Mouse (Mus musculus): ENCODE measurements at regions not wholly inside any gene's neighbourhood (a gene's known extent, or its start where the extent isn't known, plus 50 kb on each side); places are given as distances from the start of the nearest gene placed in this dataset.

DNA sequence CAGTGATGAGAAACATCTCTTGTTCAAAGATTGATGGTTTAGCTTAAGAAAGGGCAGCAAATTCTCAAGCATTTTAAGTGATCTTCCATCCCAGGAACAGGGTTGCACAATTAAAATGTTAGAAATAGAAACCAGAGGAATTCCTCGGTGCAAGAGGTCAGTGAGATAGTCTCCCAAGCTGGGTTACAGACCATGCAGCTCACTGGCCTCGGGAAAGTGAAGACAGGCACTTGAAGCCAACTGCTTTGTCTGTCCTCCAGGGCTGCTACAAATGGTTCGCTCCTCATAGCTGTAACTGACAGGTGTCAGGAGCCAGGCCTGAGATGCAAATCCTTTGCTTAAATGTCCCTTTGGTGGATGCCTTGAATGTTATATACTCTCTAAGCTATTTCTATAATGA is 306.2 kb upstream of the Jag1 start:
- DNase-seq (ENCODE audit: low read depth, low spot score) = no peak

DNA sequence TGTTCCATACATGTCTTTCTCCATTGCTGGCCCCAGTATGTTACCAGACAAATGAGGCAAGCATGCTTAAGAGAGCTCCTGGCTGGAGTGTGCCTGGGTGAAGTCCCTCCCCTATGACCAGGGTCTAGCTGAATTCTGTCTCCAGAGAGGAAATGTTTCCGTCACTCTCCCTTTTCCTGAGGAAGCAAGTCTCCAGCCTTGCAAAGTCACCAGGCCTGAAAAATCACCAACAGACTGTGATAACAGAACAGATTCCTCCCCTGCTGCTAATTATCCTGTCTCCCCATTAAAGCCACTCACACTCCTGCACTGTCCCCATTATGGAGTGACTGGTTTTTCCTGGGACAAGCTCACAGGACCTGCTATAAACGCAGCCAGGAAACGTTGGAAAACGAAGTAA is 303.2 kb upstream of the Jag1 start:
- DNase-seq (ENCODE audit: low read depth, low spot score) = no peak

DNA sequence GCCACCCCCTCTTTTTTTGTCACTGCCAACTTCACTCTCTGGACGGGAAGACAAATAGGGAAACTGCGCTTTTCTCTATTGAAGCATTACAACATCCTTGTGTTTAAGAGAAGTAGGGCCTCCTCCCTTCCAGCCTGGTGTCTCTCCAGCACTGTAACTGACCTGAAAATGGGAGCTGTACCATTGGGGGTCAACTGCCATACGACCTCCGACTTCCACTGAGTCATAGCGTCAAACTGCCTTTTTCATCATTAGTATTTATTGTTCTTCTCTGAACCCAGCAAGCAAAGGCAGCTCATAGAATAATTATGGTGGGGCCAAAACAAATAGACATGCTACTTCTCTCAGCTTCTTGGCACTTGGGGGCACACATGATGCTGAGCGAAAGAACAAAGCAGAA is 301.2 kb upstream of the Jag1 start:
- no peak for DNase-seq (ENCODE audit: low read depth, low spot score)

DNA sequence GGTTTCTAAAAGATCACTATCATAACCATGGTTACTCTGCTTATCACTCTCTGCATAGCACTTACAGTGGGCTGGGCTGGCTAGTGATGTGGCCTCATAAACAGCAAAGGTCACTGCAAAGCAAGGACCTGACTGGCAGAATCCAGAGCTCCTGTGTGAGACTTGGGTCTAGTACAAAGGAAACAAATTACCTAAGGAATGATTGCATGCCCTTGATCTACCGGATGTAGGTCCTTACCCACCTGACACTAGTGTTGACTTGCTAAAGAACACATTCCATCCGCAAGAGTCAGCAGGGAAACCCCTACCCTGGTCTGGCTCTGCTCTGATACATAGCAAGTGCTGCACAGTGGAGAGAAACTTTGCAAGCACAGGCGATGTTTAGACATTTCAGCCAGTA is 297.0 kb upstream of the Jag1 start:
- no peak for DNase-seq (ENCODE audit: low read depth, low spot score)

DNA sequence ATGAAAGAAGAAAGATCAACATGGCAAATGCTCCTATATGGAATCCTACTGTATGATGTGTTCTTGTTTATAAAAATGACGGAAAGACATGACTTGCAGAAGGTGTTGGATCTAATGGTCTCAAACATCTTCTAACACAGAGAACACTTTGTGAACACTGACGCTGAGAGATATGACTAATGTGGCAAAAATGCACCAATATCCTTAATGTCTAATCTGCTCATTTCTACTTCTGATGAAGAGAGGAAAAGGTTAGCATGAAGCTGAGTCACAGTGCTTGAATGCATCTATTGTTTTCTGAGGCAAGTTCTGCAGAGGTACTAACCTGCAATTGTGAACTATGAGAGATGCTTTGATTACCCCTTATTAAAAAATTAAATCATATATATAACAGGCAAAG is 293.2 kb upstream of the Jag1 start:
- no peak for DNase-seq (ENCODE audit: low read depth, low spot score)

DNA sequence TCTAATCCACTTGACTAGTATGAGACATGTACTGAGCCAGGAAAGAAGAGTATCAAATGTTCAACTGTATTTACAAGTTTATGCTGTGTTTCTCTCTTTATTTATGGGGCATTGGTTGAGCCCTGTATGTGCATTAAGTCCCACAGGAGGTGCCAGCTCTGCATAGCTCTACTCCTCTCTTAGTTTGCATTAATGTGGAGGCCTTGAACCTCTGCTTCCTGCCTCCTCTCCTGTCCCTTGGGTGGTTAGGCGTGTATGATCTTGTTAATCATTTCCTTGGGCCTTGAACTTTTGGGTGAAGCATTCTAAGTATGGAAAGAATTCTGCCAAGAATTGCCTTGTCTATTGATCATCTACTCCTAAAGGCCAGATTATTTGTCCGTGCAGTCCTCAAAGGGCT is 291.9 kb upstream of the Jag1 start:
- DNase-seq (ENCODE audit: low read depth, low spot score) = no peak

DNA sequence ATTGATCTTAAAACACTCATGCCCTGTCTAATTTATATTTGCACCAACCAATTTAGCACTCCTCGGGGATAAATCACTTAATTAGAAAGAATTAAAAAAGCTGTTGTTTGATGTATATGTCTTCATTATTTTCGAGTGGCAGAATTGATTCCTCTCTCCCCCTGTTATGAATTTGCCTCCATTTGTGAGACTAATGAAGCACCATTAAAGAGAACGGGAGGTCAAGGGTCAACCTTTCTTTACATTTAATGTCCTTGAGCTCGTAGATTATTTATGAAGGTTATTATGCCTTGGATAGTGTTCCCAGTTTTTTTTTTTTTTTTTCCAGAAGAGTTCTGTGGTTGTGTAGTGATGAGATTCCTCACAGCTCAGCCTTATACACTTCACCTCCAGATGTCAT is 277.0 kb upstream of the Jag1 start:
- DNase-seq (ENCODE audit: low read depth, low spot score) = no peak

DNA sequence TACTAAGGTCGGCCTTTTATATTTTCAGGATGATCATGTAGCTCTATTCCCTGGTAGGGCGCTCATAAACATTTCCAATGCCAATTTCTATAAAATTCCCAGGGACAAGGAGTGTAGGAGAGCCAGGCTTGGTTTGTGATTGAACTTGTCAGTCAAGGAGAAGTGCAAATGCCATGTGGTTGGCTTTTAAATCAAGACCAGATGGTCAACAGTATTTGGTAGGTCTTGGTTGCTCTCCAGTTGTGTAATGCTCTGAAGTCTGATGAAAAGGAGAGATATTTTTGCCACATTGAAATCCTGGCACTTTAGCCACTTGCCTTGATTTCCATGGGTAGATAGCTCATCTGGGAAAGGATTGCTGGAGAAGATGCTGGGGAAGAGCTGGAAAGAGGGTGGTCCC is 263.4 kb upstream of the Jag1 start:
- DNase-seq (ENCODE audit: low read depth, low spot score) = no peak

DNA sequence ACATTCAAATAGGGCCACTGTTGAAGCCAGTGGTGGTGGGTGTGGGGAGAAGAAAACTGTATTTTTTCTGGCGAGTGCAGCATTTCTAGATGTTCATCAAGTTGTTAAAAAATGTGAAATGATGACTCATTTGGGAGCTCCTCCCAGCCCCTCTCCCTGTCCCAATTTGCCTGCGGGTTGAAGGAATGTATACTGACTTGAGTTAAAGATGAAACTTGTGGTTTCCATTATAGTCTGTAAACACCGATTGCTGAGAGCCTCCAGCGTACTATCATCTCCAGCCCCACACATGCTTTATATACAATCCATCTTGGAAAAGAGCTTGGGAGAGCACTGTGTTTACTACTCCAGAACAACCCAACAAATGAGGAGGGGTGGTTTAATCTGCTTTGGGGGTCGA is 258.9 kb upstream of the Jag1 start:
- no peak for DNase-seq (ENCODE audit: low read depth, low spot score)

DNA sequence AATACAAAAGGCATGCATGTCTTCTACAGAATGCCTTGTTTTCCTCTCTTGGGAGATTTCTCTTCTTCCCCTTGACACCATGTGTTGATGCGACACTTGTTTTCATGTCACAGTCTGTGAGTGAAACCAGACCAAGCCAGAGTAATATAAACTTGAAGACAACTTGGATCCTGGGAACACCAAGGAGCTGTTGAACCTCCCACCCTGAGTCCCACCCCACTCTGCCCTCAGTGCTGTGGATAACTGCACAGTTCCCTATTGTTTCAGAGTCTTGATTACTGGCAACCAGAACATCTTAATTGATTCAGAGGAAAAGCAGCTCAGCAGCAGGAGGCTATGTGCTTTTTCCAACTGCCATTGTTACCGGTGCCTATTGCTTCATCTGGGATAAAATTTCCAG is 254.6 kb upstream of the Jag1 start:
- DNase-seq (ENCODE audit: low read depth, low spot score) = no peak

DNA sequence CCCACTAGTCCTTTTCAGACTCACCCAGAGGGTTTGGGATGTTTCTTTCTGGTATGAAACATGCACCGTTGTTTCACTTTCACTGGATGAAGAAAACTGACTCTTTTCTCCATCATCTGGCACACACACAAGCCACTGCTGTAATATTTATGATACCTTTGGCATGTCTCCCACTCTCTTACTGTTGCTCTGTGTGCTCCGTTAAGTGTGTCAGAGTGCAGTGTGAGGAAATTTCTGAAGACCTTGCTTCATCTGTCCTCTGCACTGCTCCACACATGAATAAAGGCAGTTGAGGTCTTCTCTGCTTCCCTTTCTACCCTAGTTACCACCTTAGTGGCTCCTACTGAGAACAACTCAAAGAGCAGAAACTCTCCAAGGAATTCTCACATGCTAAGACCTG is 246.6 kb upstream of the Jag1 start:
- no peak for DNase-seq (ENCODE audit: low read depth, low spot score)

DNA sequence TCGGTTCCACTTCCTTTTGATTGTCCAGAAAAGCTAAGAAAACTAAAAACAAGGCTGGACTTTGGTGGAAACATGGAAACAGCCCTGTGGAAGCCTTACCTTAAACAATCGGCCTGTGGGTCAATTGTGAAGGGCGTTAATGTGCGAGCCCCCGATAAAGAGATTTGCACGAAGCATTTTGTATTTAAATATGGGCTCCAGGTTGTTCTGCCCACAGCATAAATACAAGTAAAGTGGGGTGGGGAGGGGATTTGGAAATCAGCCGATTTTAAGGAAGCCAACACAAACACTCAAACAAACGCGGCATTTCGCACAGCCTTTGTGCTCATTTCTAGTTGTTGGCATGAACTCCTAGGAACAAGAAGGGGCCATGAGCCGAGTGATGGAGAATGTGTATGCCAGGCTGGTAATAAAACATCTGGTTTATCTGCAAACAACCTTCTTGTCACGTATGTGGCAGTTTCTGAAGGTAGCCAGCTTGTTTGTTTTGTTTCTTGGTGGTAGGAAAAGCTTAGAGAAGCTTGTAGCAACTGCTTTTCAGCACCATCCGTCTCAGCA is 240.8 kb upstream of the Jag1 start:
- DNase-seq (ENCODE audit: low read depth, low spot score) = no peak

DNA sequence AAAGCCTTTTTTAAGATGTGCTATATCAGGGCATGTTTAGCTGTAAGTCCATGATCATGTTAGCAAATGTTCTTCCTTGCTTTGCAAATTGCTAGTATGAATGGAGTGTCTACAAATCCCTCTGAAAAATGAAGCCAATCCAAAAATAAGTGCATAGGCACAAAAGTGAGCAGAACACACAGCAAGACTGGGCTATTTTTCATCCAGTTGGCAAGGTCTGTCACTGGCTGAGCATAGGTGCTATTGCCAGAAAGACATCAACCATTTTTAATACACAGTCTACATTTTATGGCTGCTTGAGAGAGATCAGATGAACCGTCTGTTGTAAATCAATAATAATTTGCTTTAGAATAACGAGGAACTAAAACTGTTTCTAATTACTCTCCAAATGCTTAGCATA is 227.3 kb upstream of the Jag1 start:
- DNase-seq (ENCODE audit: low read depth, low spot score) = no peak

DNA sequence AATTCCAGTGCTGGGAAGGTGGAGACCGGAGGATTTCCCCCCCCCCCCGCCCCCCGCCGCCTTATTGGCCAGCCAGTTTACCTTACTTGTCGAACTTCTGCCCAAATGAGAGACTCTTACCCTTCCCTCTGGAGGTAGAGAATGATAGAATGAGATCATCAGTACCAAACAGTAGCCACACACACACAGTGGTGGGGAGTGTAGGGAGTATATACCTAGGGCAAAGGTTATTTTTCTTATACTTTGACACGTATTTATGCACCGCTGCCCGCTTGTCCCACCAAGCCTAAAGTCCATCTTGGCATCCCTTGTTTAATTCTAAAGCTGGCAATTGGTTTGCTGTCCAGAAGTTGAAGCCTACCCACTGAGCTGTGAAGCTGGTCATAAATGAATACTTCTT is 213.6 kb upstream of the Jag1 start:
- no peak for DNase-seq (ENCODE audit: low read depth, low spot score)

DNA sequence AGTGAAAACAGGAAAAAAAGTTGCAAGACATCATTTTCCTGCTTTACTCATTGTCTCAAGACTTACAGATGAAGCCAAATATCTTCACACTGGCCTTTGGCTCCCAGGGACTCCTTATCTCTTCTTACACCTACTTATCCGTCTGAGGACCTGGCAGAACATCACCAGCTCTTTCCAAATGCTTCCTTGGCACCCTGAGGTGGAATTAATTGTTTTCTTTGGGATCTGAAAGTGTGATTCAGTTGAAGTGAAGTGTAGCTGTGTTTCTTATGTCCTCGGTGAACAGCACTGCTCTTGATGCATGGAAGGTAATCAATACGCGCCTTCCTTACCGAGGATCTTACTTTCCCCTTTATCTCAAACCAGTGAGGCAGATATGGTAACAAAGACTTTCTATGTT is 207.0 kb upstream of the Jag1 start:
- no peak for DNase-seq (ENCODE audit: low read depth, low spot score)

DNA sequence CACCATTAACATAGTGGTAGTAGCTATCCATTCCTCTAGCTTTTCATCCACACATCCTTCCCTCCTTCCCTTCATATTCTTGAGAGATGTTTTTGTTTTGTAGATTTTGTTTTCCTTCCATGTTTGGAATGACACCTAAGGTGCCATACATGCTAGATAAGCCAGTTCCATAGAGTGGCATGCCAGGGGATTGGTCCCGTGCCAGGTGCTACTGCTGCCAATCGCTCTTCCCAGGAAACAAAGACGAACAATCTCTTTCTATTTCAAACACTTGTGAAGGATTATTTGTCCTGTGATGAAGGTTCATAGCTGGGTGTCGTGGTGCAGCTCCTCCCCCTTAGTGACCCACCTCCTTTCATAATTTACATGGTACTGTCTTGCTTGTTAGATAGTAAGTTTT is 194.1 kb upstream of the Jag1 start:
- DNase-seq (ENCODE audit: low read depth, low spot score) = no peak

DNA sequence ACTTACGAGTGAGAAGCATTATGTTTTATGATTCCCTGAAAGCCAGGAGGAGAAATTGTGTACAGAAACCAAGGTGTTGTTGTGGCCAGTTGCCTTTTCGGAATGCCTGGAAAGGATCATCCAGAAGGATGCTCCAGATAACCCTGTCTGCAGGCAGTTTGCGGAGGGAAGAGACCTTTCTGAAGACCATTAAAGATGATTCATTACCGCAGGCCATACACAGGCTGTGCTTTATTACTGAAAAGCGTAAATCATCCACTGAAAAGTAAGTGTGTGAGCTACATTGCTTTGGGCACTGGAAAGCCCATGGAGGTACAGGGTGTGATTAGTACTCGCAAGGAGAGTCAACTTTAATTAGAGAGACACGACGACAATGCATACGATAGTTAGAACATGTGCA is 191.7 kb upstream of the Jag1 start:
- DNase-seq (ENCODE audit: low read depth, low spot score) = no peak

DNA sequence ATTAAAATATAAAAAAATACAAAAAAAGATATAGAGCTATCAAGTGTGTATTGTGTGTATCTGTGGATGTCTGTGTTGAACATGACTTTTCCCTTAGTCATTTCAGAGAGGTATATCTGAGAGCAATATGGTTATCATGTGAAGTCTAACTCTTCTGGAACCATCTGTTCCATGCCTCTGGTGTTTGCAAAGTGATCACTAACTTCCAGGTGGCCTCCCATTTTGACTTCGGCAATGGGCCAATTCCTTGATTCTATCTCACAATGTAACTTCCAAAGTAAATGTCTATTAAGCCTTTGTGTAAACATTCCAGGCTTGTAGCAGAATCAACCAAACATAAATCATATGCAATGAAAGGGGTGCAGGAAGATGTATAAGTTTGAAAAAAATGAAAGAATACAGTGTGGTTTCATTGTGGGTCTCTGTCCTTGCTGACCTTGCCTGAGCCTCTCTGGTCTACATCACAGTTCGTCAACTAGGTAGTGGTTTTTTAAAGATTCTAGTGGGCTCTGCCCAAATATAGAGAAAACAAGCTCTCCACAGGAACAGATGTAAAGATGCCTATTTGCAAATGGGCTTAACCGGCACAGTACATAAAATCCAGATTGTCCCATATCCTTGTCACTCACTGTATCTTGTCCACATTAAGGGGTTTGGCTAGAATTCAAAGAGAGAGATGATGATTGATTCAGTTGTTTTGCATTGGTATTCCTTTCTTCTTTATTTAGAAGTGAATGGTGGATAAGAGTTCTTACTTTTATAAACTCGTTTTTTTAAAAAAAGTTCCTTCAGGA is 185.2 kb upstream of the Jag1 start:
- DNase-seq (ENCODE audit: low read depth, low spot score) = no peak

DNA sequence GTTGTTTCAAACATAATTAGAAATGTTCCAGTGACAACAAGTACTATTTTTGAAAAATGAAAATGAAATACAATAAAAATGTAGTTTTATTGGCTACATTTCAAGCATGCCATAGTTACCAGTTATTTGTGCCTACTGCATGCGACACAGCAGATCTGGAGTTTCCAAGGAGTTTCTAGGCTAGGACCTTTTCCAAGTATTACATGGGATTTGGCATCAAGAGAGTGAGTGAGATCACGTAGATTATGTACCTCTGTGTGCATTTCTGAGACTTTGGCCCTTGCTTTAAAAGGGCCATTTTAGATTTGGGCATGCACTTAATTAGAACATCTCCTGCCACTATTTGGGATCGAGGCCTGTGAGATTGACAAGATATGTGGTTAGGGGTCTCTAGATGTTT is 172.8 kb upstream of the Jag1 start:
- DNase-seq (ENCODE audit: low read depth, low spot score) = no peak

DNA sequence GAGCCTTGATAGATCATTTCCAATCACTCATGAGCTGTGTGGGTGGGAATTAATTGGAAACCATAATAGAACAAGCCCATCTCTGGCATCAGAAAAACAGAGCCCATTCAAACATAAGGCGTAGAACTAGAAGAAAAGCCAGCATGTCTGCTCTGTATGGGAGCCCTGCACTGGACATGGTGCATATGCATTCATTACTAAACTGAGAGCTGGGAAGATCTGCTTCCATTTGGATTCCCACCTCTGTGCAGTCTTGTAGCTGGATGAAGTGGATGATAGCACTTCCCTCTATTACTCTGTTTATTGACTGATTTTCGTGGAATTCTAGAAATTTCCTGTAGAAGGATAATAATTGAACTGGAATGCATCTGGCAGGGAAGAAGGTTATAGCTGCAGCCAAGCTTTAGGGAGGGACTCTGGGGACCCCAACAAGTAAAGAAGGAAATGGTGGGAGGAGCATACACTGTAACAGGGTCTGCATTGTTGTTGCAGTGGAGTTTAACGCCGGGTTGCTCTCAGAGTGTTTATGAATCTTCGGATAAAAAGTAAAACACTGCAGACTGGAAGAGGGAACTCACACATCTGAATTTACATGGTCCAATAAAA is 155.2 kb upstream of the Jag1 start:
- DNase-seq (ENCODE audit: low read depth, low spot score) = no peak

DNA sequence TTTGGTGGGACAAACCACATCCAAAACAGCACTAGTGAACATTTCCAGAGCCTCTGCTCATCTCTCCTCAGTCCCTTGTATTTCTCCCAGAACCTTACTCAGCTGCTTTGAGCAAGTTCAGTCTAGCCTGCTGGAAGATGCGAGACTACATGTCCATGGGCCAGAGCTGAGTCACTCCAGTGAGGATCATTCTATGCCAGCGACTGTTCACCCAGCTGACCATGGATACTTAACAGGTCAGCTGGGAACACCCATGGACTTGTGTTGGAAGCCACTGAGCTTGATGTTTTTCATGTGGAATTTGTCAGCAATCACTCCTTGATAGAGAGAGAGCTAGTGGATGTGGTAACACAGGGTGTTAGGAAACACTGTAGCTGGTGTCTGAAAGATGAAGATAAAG is 146.5 kb upstream of the Jag1 start:
- DNase-seq (ENCODE audit: low read depth, low spot score) = no peak

DNA sequence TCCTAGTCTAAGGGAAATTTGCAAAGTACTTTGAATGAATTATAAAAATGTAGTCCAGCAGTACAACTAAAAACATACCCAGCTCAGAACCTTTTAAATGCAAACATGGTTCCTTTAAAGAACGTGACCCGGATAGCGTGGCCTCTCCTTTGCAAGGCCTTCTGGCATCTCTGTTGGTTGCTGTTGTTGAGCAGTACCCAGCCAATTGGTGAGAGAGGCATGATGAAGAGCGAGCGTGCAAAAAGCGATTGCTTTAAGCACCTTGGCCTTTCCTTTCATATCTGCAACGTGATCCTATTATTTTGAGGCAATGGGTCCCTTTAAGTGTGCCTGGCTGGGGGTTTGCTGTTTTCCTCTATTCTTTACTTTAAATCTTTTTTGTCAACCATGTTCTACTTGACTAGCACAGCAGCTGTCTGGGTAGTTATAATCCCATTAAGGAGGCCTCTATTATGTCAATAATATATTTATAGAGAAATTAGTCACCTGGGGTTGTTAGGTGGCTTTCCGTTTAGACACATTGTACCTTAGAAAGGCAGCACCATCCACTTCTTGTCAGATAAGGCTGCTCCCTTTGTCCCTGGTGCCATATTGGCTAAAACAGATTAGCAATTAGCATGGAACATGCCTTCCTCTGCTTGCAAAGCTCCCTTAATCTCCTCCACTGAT is 141.5 kb upstream of the Jag1 start:
- DNase-seq (ENCODE audit: low read depth, low spot score) = no peak

DNA sequence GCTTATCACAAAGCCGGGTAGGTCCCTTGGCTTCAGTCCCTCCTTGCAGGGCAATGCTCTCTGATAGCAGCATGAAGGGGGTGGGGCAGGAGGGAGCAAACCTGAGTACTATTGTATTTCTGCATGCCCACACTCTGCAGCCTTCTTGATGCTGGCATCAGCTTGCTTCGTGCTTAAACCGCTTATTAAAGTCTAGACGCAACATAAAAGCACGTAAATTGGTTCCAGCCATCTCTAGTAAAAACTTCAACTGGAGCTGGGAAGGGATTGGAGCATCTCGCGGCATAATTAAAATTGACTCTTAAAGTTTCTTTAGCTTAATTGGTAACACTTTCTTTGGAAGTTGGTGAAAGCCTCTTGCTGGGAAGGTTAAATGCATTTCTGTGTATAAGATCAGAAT is 131.5 kb upstream of the Jag1 start:
- no peak for DNase-seq (ENCODE audit: low read depth, low spot score)

All from c-Kit-negative CD71-positive TER-119-positive erythroid progenitor cells, embryonic 14.5 days (primary cell).